ENCODE assay signal across 19 mouse cellular contexts in the genomic region with DNA sequence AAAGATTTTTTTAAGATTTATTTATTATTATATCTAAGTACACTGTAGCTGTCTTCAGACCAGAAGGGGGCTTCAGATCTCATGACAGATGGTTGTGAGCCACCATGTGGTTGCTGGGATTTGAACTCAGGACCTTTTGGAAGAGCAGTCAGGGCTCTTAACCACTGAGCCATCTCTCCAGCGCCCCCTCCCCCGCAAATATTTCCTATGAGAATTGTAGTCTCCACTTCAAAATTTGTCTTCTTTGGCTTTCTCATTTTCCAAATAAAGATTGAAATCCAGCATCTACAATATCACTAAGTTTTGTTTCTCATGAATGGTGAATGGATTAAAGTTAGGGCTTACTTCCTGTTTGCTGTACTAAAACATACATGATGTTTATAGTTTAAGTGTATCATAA. TPM values are rescaled to one million over a fixed set of nuclear protein-coding genes. Genes with fewer than 3 reads are reported as not detected.
"Had no signal": no experiment of that assay in that cellular context is flagged by ENCODE, and none has a peak within 500 bp of the region (broad histone marks: within the 10 kb centered on the region; RNA-seq: fewer than 3 reads in every experiment).

No protein-coding gene starts in this region.

- H3K4me3 ChIP-seq: neural tube, embryonic 12.5 days; neural tube, embryonic 13.5 days; neural tube, embryonic 15.5 days; stomach, embryonic 15.5 days had no signal

- H3K27me3 ChIP-seq: neural tube, embryonic 12.5 days; neural tube, embryonic 13.5 days; neural tube, embryonic 15.5 days; stomach, embryonic 15.5 days had no signal

- DNase-seq: retina, postnatal 1 day; right cerebral cortex, adult 18-20 months; right cerebral cortex, postnatal 14 days; right cerebral cortex, postnatal 25 days; right cerebral cortex, postnatal 4 days; spleen, adult 18-20 months; thymus, adult 18-20 months; thymus, adult 2 months; thymus, postnatal 14 days; thymus, postnatal 25 days; thymus, postnatal 36 days; thymus, postnatal 4 days had no signal

- H3K9ac ChIP-seq: neural tube, embryonic 12.5 days; neural tube, embryonic 13.5 days; neural tube, embryonic 15.5 days; stomach, embryonic 15.5 days had no signal

- H3K27ac ChIP-seq: neural tube, embryonic 12.5 days; neural tube, embryonic 13.5 days; neural tube, embryonic 15.5 days; stomach, embryonic 15.5 days; stomach, postnatal 0 days had no signal

- H3K36me3 ChIP-seq: neural tube, embryonic 12.5 days; neural tube, embryonic 13.5 days; neural tube, embryonic 15.5 days; stomach, embryonic 15.5 days had no signal

- H3K9me3 ChIP-seq: neural tube, embryonic 12.5 days; neural tube, embryonic 13.5 days; neural tube, embryonic 15.5 days; stomach, embryonic 15.5 days had no signal

- H3K4me2 ChIP-seq: neural tube, embryonic 12.5 days; neural tube, embryonic 13.5 days; neural tube, embryonic 15.5 days; stomach, embryonic 15.5 days had no signal

RNA-seq across cellular contexts. Expression of a gene that starts 2.8 kb away (rescaled TPM):
- total RNA-seq: neutrophil, adult 5-6 weeks had no signal
- polyA plus RNA-seq: small intestine, adult 2 months had no signal
